Mouse (Mus musculus) cortical plate, adult 2 months (tissue): ENCODE measurements around the gene Nr4a1. TPM values are rescaled to one million over a fixed set of nuclear protein-coding genes. Genes with fewer than 3 reads are reported as not detected.

Source experiments
- H3K27ac ChIP-seq: fragments of 200-500 bp; 2 replicates; pipeline ENCODE4 v1.5.1; 2012; ENCODE audit warnings: low read length, control low read depth, inconsistent platforms; ENCODE audit not compliant: insufficient read depth
- H3K4me1 ChIP-seq: fragments of 200-500 bp; 2 replicates; pipeline ENCODE4 v1.6.1; 2011; ENCODE audit warnings: low read length; ENCODE audit not compliant: control insufficient read depth, insufficient read depth
- H3K4me3 ChIP-seq: fragments of 200-500 bp; 2 replicates; pipeline ENCODE4 v1.5.1; 2011; ENCODE audit warnings: mild to moderate bottlenecking, low read length, control low read depth; ENCODE audit not compliant: insufficient read depth
- CTCF ChIP-seq: fragments of 200-500 bp; IDR thresholded peaks from 2 replicates; pipeline ENCODE4 v1.5.1; 2011; ENCODE audit warnings: mild to moderate bottlenecking, control low read depth, low read length; ENCODE audit not compliant: insufficient read depth; ENCODE audit errors: extremely low read depth
- POLR2A ChIP-seq: fragments of 200-500 bp; IDR thresholded peaks from 2 replicates; pipeline ENCODE4 v1.6.1; 2011; ENCODE audit warnings: mild to moderate bottlenecking, low read length, control low read depth; ENCODE audit not compliant: insufficient read depth; ENCODE audit errors: extremely low read depth
- polyA plus RNA-seq: library from polyadenylated mRNA; depleted of rRNA; stranded (reverse); fragments of >200 nt; gene quantifications from 2 replicates; pipeline ENCODE4 v1.2.3, GENCODE M21; 2012

The Nr4a1 gene
- polyA plus RNA-seq, 1 experiment, result 103 TPM

DNA sequence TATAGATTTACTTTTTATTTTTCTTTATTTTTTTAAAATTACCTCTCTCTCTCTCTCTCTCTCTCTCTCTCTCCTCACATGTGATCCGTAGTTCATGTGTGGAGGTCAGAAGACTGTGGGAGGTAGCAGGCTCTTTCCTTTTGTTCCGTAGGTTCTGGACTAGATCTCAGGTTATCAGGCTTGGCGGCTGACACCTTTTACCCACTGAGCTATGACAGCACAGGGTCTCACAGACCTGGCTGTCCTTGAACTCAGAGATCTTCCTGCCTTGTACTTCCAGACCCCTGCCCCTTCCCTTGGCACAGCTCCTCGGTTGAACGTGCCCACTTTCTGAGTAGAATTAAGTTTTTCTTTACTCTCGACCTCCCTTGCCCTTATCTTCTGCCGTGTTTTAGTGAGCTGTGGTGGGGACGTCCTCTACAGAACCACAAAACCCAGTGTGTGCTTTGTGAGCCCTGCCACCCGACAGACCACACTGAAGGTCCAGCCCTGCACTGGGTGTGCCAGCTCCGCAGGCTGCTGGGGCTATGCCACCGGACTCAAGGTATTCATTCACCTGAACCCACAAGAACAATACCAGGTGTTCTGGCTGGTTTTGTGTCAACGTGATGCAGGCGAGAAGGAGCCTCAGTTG, 62.3 kb downstream of the Nr4a1 start:
- TF ChIP-seq POLR2A (no peak), CTCF (no peak)
- no peaks in the 10 kb centered on the region for H3K4me1 ChIP-seq
- no peak overlapping the region for H3K27ac ChIP-seq
- H3K4me3 ChIP-seq, result peak overlapping the region; percentile 37; the same call in 1 of the 2 replicates

DNA sequence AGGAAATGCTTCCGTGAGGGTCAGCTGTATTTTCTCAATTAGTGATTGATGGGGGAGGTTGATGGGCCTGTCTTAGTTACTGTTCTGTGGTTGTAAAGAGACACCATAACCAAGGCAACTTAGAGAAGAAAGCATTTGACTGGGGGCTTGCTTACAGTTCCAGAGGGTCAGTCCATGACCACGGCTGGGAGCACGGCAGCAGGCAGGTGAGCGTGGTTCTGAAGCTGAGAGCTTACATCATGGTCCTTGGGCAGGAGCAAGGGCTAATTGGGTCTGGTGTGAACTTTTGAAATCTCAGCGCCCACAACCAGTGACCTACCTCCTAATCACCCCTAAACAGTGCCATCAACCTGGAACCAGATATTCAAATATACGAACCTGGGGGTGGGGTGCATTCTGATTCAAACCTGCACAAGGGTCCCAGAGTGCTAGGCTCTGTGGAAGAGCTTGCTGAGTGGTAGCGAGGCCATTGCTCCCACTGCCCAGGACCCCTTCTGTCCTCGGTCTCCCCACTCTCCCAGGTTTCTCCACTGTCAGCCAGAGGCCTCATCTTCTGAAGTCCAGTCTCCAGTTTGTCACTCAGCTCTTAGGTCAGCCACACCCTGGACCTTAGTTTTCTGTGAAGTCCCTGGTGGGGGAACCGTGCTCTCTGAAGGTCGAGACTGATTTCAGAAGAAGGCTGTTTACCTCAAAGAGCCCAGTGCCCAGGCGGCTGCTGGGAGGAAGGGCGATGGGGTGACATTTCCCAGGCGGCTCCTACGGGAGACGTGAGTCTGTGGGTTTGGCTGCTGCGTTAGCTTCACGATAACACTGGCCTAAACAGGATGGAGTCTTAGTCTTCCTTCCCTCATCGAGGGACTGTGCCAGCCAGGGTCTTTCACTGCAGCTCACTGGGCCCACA, 63.1 kb downstream of the Nr4a1 start:
- no peak overlapping the region for H3K4me3 ChIP-seq
- TF ChIP-seq POLR2A (no peak), CTCF (no peak)
- no peaks in the 10 kb centered on the region for H3K4me1 ChIP-seq
- H3K27ac ChIP-seq, result no peak overlapping the region

GRCm38 (mm10) chr15:101317814-101318500, 63.9 kb downstream of the Nr4a1 start:
- TF ChIP-seq POLR2A, result no peak
- no peak for TF ChIP-seq CTCF
- no peak overlapping the region for H3K4me3 ChIP-seq

DNA sequence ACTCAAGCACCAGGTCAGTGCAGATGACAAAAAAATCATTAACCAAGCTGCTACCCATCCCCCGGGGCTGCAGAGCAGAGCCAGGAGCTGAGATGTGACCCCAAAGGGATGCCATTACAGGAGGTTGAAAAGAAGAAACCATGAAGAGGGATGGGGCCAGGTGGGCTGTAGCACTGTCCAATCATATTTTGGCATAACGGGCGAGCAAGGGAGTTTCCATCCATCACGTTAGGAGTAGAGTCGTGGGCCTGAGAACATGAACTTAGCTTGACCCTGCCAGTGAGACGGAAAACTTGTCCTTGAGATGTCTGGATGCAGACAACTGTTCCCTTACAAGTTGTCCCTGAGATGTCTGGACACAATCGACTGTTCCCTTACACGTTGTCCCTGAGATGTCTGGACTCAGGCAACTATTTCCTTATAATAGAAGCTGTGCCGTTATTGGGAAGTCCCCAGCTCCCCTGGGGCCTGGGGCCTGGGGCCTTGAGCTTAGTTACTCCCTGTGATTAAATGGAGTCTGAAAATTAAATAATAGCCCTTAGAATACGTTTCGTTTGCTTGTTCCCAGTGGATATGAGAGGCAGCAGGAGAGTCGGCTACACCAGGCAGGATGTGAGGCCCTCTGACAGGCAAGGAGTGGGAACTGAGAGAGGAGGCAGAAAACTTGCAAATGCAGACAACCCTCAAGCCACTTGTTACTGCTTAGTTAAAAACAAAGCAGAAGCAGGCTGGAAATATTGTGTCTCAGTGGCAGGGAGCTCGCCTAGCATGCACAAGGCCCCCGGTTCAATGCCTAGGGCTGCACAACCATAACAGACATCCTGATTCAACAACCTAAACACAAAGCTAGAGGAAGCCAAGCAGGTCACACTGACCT, 65.1 kb downstream of the Nr4a1 start:
- Histone ChIP-seq H3K4me1 (no peaks in the 10 kb centered on the region), H3K4me3 (no peak overlapping the region), H3K27ac (no peak overlapping the region)
- TF ChIP-seq POLR2A (no peak), CTCF (no peak)

More at GRCm38 (mm10) chr15:101317814-101318500, 63.9 kb downstream of the Nr4a1 start:
- no peak overlapping the region for H3K27ac ChIP-seq
- no peaks in the 10 kb centered on the region for H3K4me1 ChIP-seq

GRCm38 (mm10) chr15:101320010-101320617, 66.0 kb downstream of the Nr4a1 start:
- H3K27ac ChIP-seq, result 0 out of 2 replicates have a peak overlapping the region, but pooled peaks have one; percentile 45
- no peak for TF ChIP-seq POLR2A
- no peak for TF ChIP-seq CTCF
- no peaks in the 10 kb centered on the region for H3K4me1 ChIP-seq
- H3K4me3 ChIP-seq, result no peak overlapping the region

- TF ChIP-seq POLR2A (no peak), CTCF (no peak)
- H3K27ac ChIP-seq, result 0 out of 2 replicates have a peak overlapping the region, but pooled peaks have one; percentile 45
- H3K4me3 ChIP-seq, result no peak overlapping the region
- no peaks in the 10 kb centered on the region for H3K4me1 ChIP-seq
Measured at GRCm38 (mm10) chr15:101320618-101321041, 66.6 kb downstream of the Nr4a1 start.

DNA sequence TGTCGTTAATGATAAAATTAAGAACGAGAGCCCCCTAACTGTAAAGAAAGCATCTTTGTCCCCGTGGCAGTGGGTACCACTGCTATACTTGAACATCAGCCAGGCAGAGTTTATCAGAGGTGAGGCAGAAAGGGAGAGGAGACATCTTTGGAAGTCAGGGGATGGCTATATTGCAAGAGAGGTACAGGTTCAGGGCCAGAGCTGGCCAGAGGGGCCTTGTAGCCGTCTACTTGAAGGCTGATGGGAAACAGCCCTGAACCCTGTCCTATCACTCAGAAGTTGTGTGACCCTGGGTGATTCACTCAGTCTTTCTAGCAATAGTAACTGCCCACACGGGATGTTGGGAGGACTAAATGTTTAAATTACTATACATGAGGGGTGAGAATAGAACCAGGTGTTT, 67.1 kb downstream of the Nr4a1 start:
- Histone ChIP-seq H3K27ac (peak overlapping the region; percentile 28; the same call in 1 of the 2 replicates), H3K4me3 (no peak overlapping the region), H3K4me1 (no peaks in the 10 kb centered on the region)
- TF ChIP-seq CTCF (no peak), POLR2A (no peak)

- H3K4me1 ChIP-seq, result no peaks in the 10 kb centered on the region
- no peak overlapping the region for H3K4me3 ChIP-seq
- TF ChIP-seq CTCF (no peak), POLR2A (no peak)
- H3K27ac ChIP-seq, result no peak overlapping the region
Measured at GRCm38 (mm10) chr15:101322106-101322505, 68.0 kb downstream of the Nr4a1 start.
